Mouse (Mus musculus) bone marrow, adult 2 months (tissue): ENCODE measurements around the gene Nenf.

ENCODE experiments used
- CTCF ChIP-seq: fragments of 200-500 bp; IDR thresholded peaks from 2 replicates; pipeline ENCODE4 v1.5.1; 2011; ENCODE audit warnings: low read length, control low read depth; ENCODE audit not compliant: control insufficient read depth, insufficient read depth
- POLR2A ChIP-seq: fragments of 200-500 bp; IDR thresholded peaks from 2 replicates; pipeline ENCODE4 v1.6.1; 2011; ENCODE audit warnings: low read depth, mild to moderate bottlenecking, control low read depth, low read length, borderline replicate concordance; ENCODE audit not compliant: control insufficient read depth

- TF ChIP-seq POLR2A: no peak
- TF ChIP-seq CTCF: no peak
Observed at GRCm38 (mm10) chr1:191263471-191263870, 54.5 kb downstream of the Nenf start.
